ENCODE assay signal across 8 mouse cellular contexts in the genomic region with DNA sequence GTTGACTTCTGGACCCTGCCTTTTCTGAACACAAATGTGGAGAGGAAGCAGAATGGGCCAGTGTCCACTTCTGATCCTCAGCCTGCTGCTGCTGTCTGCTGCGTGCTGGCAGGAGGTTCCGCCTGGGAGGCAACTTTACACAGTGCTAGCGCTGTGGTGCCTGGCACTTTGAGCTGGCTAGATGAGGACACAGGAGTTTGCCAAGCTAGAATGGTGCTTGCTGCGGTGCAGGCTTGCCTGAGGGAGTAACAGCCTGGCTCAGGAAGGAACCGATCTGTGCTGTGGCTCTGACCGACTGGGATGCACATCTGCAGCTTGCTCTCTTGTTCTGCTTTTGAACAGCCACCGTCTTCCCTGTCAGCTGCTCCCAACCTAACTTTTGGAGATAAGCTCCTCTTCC. TPM values are rescaled to one million over a fixed set of nuclear protein-coding genes. Genes with fewer than 3 reads are reported as not detected.
DNase-seq lines count a peak whose midpoint lies in the region; ATAC-seq and TF ChIP-seq lines count a peak whose summit lies in the region.

No protein-coding gene starts in this region.

- H3K4me3 ChIP-seq in lung, postnatal 0 days (ENCODE audit: low read depth, low read length): no peak overlapping the region
- no peak overlapping the region for H3K4me3 ChIP-seq in forebrain, embryonic 16.5 days (replicated peaks; ENCODE audit: low read length)
- peak overlapping the region; percentile 11 for H3K4me3 ChIP-seq in megakaryocyte, embryonic 14.5 days (replicated peaks)

- TF ChIP-seq EP300 in lung, postnatal 0 days (IDR thresholded peaks at IDR 0.05): no peak

- WGBS in lung, postnatal 0 days: 53% methylated on average over 7 of the region's 7 CpGs
- WGBS in forebrain, embryonic 16.5 days: 62% methylated on average over 7 of the region's 7 CpGs

- no peaks in the 10 kb centered on the region for H3K27me3 ChIP-seq in lung, postnatal 0 days (replicated peaks; ENCODE audit: insufficient read depth, low read length)
- no peaks in the 10 kb centered on the region for H3K27me3 ChIP-seq in forebrain, embryonic 16.5 days (replicated peaks; ENCODE audit: control insufficient read depth, insufficient read depth, low read length)
- H3K27me3 ChIP-seq in megakaryocyte, embryonic 14.5 days (replicated peaks): peaks cover 6% of the 10 kb centered on the region

- no peaks in the 10 kb centered on the region for H3K36me3 ChIP-seq in lung, postnatal 0 days (ENCODE audit: insufficient read depth, low read length)
- no peaks in the 10 kb centered on the region for H3K36me3 ChIP-seq in forebrain, embryonic 16.5 days (ENCODE audit: control insufficient read depth, insufficient read depth)
- H3K36me3 ChIP-seq in megakaryocyte, embryonic 14.5 days (replicated peaks; ENCODE audit: low read length): no peaks in the 10 kb centered on the region

- TF ChIP-seq CTCF in lung, postnatal 0 days (IDR thresholded peaks at IDR 0.05): no peak

- ATAC-seq in frontal cortex, adult (ENCODE audit: low TSS enrichment): peak; percentile 67
- ATAC-seq in lung, postnatal 0 days: no peak
- peak; percentile 71 for ATAC-seq in forebrain, embryonic 16.5 days
- ATAC-seq in inflammation-experienced regulatory T-cells, adult 6 months: no peak

- peaks cover 7% of the 10 kb centered on the region; the same call in 1 of the 2 replicates for H3K4me1 ChIP-seq in lung, postnatal 0 days (ENCODE audit: insufficient read depth, low read depth, low read length)
- no peaks in the 10 kb centered on the region for H3K4me1 ChIP-seq in forebrain, embryonic 16.5 days (replicated peaks; ENCODE audit: control insufficient read depth, insufficient read depth, low read length)
- H3K4me1 ChIP-seq in megakaryocyte, embryonic 14.5 days: no peaks in the 10 kb centered on the region

- H3K4me2 ChIP-seq in lung, postnatal 0 days (replicated peaks; ENCODE audit: low read depth, low read length): no peak overlapping the region
- no peak overlapping the region for H3K4me2 ChIP-seq in forebrain, embryonic 16.5 days (ENCODE audit: low read length)

- H3K9me3 ChIP-seq in lung, postnatal 0 days (ENCODE audit: low read length): no peaks in the 10 kb centered on the region
- H3K9me3 ChIP-seq in forebrain, embryonic 16.5 days (ENCODE audit: control insufficient read depth, low read length): no peaks in the 10 kb centered on the region
- no peaks in the 10 kb centered on the region for H3K9me3 ChIP-seq in megakaryocyte, embryonic 14.5 days

- H3K27ac ChIP-seq in lung, postnatal 0 days (ENCODE audit: low read length): no peak overlapping the region
- no peak overlapping the region for H3K27ac ChIP-seq in forebrain, embryonic 16.5 days (ENCODE audit: low read length)

- no peak for DNase-seq in frontal cortex, postnatal 25 days (ENCODE audit: low spot score in 2 of 2)
- peak; percentile 30 for DNase-seq in lung, postnatal 10 days
- no peak for DNase-seq in lung, postnatal 0 days (ENCODE audit: low spot score)
- no peak for DNase-seq in yolk sac, embryonic 10.5 days (ENCODE audit: low spot score)

- H3K9ac ChIP-seq in lung, postnatal 0 days (replicated peaks; ENCODE audit: low read depth): no peak overlapping the region
- H3K9ac ChIP-seq in forebrain, embryonic 16.5 days (replicated peaks; ENCODE audit: low read depth, low read length): no peak overlapping the region

RNA-seq across cellular contexts. Expression of gene Tnfsf15, which starts 5.4 kb away (rescaled TPM):
- polyA plus RNA-seq in lung, postnatal 0 days (2015; fragmentation: Nextera tagmentation; extraction: Ambion mirVana): 1.0 and 1.4 TPM in 2 replicates
- polyA plus RNA-seq in forebrain, embryonic 16.5 days (2015; fragmentation: Nextera tagmentation; extraction: Ambion mirVana): not detected in 2 replicates
- polyA plus RNA-seq in megakaryocyte, embryonic 14.5 days (2012; ENCODE audit: insufficient read depth, low replicate concordance): not detected in 2 replicates
- 1 to 10 TPM in 1 of 3 experiments, under 1 TPM in 2; 0.63 to 1.0 (median 0.82) TPM for polyA plus RNA-seq in inflammation-experienced regulatory T-cells, adult 6 months (2017; shearing (Covaris generic))

Comparison
In these comparisons a context has a peak if more than half of its experiments do, and no peak if none do; other contexts are left out.
1. ATAC-seq: peak in frontal cortex, adult (single experiment) and forebrain, embryonic 16.5 days (single experiment); none in lung, postnatal 0 days (single experiment) and inflammation-experienced regulatory T-cells, adult 6 months (single experiment).